Mouse (Mus musculus) embryonic facial prominence, embryonic 13.5 days (tissue): ENCODE measurements around the gene Mvk. TPM values are rescaled to one million over a fixed set of nuclear protein-coding genes. Genes with fewer than 3 reads are reported as not detected.

Experiments
- microRNA-seq: library from miRNA; unstranded; fragments of <30 nt; microRNA quantifications from one replicate; pipeline ENCODE4, GENCODE M21; 2016
- polyA plus RNA-seq: library from polyadenylated mRNA; unstranded; fragments of >200 nt; fragmentation: Nextera tagmentation; extraction: Ambion mirVana; gene quantifications from 2 replicates; pipeline ENCODE4 v1.2.1, GENCODE M21; 2015

Gene Mvk
- polyA plus RNA-seq, 1 experiment from 2014 or later = 49.0 TPM

Small RNA genes within 50 kb of the gene (microRNA-seq; reads per million reads assigned to microRNA genes)
- not detected for gene Mir7027

Other genes starting within 250 kb of the Mvk start
- gene Foxn4, start 170.5 kb upstream of the Mvk start, polyA plus RNA-seq = 0.07 and 0.14 TPM in 2 replicates
- 1.5 and 2.1 TPM in 2 replicates for gene Myo1h, start 155.1 kb upstream of the Mvk start, polyA plus RNA-seq
- gene Kctd10, start 63.8 kb upstream of the Mvk start, polyA plus RNA-seq = 108 and 110 TPM in 2 replicates
- gene Ube3b, start 63.7 kb upstream of the Mvk start, polyA plus RNA-seq = 41.4 and 43.4 TPM in 2 replicates
- 32.1 and 33.1 TPM in 2 replicates for gene Mmab, start 209 bp upstream of the Mvk start, polyA plus RNA-seq
- gene Fam222a, start 123.7 kb downstream of the Mvk start, polyA plus RNA-seq = 1.2 and 1.3 TPM in 2 replicates
- gene Trpv4, start 214.2 kb downstream of the Mvk start, polyA plus RNA-seq = 10.8 and 13.9 TPM in 2 replicates
- 88.4 and 94.6 TPM in 2 replicates for gene Gltp, start 246.7 kb downstream of the Mvk start, polyA plus RNA-seq